Mouse (Mus musculus): ENCODE results near the gene Ubqln4. TPM values are rescaled to one million over a fixed set of nuclear protein-coding genes. Genes with fewer than 3 reads are reported as not detected.

Gene Ubqln4
- polyA plus RNA-seq, 2 experiments, result 17.9 to 22.7 TPM

DNA sequence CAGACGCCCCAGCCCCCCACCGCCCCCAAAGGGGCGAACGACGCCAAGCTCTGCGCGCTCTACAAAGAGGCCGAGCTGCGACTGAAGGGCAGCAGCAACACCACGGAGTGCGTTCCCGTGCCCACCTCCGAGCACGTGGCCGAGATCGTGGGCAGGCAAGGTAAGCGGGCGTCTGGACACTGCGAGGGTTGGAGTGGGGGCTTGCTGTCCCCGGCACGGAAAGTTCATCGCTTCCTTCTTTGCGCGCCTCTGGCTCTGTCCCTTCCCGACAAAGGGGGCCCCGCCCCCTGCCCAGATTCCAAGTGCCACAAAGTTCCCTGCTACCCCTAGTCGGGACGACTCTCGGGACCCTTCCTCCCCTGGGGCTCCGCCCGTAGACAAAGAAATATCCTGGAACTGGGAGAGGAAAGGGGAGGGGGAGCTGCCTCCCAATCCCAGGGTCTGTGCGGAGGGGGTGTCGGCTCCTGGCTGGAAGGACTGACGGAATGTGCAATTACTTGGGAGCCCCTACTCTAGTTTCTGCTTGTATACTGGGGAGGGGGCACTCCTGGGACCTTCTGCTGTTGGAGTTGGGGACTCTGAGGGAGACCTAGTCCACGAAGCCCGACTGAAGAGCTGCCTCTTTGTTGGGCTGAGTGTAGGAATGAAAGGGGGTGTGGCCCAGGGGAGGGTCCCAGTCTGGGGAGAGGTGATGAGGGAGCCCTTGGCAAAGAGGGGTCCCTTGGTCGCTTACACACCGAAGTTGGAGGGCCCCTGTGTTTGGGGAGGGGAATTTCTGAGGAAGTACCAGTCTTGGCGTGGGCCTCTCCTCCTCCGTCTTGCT lies 20.7 kb upstream of the Ubqln4 start:
- no peak overlapping the region for H3K27ac ChIP-seq
- TF ChIP-seq CTCF (IDR thresholded peaks at IDR 0.05; ENCODE audit: low read depth) (no peak), EP300 (IDR thresholded peaks at IDR 0.05; ENCODE audit: low read depth) (no peak)
- peak overlapping the region; percentile 66 to 77 for H3K4me3 ChIP-seq (ENCODE audit: insufficient read depth in 1 of 2, low read depth in 2 of 2, low read length in 2 of 2)
- H3K9ac ChIP-seq (replicated peaks), result peak overlapping the region; percentile 64
- H3K27me3 ChIP-seq (ENCODE audit: control insufficient read depth, insufficient read depth, low read length), result peaks cover 6% of the 10 kb centered on the region
- H3K9me3 ChIP-seq (ENCODE audit: control insufficient read depth, low read length), result no peaks in the 10 kb centered on the region
- WGBS (ENCODE audit: insufficient replicate concordance), result 3% methylated on average over 39 of the region's 40 CpGs
- peak overlapping the region; percentile 99 for H3K4me2 ChIP-seq (ENCODE audit: low read depth)
- H3K36me3 ChIP-seq (replicated peaks; ENCODE audit: control insufficient read depth, insufficient read depth, low read depth), result no peaks in the 10 kb centered on the region
- H3K4me1 ChIP-seq (replicated peaks; ENCODE audit: control insufficient read depth in 2 of 2, insufficient read depth in 2 of 2, low read length in 1 of 2), result peaks cover 7 to 17% of the 10 kb centered on the region in 2 experiments
- no peak for ATAC-seq (ENCODE audit: insufficient read depth)
- no peak for DNase-seq (ENCODE audit: low read depth in 3 of 3, low spot score in 3 of 3)

DNA sequence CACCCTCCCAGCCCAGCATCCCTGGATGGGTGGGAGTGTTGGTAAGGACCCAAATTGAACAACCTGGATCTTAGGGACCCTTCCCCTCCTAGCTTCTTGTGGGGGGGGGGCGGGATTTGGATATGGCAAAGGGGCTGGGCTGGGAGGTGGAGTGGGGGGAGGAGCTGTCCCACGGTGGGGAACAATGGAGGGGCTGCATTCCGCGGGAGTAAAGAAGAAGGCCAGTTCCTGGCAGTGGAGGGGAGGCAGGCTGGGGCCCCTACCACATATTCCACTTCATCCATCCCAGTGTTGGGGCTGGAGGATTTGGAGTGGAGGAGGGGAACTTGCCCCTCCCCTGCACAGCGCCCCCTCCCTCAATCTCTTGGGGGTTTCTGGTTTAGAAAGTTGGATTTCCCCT lies 19.9 kb upstream of the Ubqln4 start:
- ATAC-seq (ENCODE audit: insufficient read depth), result no peak
- H3K4me3 ChIP-seq (ENCODE audit: insufficient read depth in 1 of 2, low read depth in 2 of 2, low read length in 2 of 2), result peak overlapping the region in 1 of 2 experiments; percentile 66; a peak in 2 of 4 replicates
- H3K4me1 ChIP-seq (replicated peaks; ENCODE audit: control insufficient read depth in 2 of 2, insufficient read depth in 2 of 2, low read length in 1 of 2), result peaks cover 7 to 17% of the 10 kb centered on the region in 2 experiments
- H3K9me3 ChIP-seq (ENCODE audit: control insufficient read depth, low read length), result no peaks in the 10 kb centered on the region
- WGBS (ENCODE audit: insufficient replicate concordance), result 12% methylated on average over 5 of the region's 5 CpGs
- no peak overlapping the region for H3K9ac ChIP-seq (replicated peaks)
- no peak overlapping the region for H3K27ac ChIP-seq
- peak overlapping the region; percentile 99 for H3K4me2 ChIP-seq (ENCODE audit: low read depth)
- H3K27me3 ChIP-seq (ENCODE audit: control insufficient read depth, insufficient read depth, low read length), result peaks cover 6% of the 10 kb centered on the region
- no peak for DNase-seq (ENCODE audit: low read depth in 3 of 3, low spot score in 3 of 3)
- no peaks in the 10 kb centered on the region for H3K36me3 ChIP-seq (replicated peaks; ENCODE audit: control insufficient read depth, insufficient read depth, low read depth)
- TF ChIP-seq EP300 (IDR thresholded peaks at IDR 0.05; ENCODE audit: low read depth) (no peak), CTCF (IDR thresholded peaks at IDR 0.05; ENCODE audit: low read depth) (no peak)

DNA sequence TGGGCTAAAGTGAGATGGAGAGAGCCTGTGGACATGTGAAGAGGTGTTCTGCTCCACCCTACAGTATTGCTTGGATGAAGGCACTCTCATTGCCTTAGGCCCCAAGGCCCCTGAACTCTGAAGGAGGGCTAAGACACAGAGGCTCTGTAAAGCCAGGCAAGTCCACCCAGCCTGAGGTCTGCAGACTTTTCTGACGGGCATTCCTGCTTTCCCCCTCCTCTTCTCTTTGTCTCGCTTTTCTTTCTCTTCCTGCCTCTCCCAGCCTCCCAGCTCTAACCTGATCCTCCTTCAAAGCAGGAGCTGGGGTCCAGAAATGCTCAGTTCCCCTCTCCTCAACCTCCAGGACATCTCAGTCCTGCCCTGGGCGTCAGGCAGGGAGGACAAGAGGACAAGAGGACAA lies 18.6 kb upstream of the Ubqln4 start:
- 47% methylated on average over 3 of the region's 3 CpGs for WGBS (ENCODE audit: insufficient replicate concordance)
- no peak overlapping the region for H3K4me3 ChIP-seq (ENCODE audit: insufficient read depth in 1 of 2, low read depth in 2 of 2, low read length in 2 of 2)

DNA sequence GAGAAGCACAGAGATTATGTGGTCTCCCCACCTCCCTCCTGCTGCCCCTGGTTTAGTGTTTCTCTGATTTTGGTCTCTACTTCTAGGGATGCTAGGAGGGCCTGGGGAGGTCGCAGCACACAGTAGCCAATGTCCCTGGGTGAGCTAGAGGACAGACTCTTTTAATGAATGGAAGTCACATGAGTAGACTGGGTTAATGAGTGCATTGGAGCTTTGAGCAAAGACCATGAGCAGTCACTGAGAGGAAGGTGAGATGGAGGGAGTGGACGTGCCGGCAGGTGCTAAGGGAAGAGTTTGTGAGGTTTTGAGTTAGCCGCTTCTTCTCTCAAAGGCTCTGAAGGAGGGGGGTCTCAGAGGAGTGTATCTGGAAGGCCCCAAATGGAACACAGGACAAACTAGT lies 18.0 kb upstream of the Ubqln4 start:
- no peak for DNase-seq (ENCODE audit: low read depth in 3 of 3, low spot score in 3 of 3)
- peak overlapping the region; percentile 91 for H3K4me2 ChIP-seq (ENCODE audit: low read depth)
- ATAC-seq (ENCODE audit: insufficient read depth), result no peak
- no peaks in the 10 kb centered on the region for H3K36me3 ChIP-seq (replicated peaks; ENCODE audit: control insufficient read depth, insufficient read depth, low read depth)
- H3K9ac ChIP-seq (replicated peaks), result peak overlapping the region; percentile 63; the same call in 1 of the 2 replicates
- no peak overlapping the region for H3K27ac ChIP-seq
- H3K4me1 ChIP-seq (replicated peaks; ENCODE audit: control insufficient read depth in 2 of 2, insufficient read depth in 2 of 2, low read length in 1 of 2), result peaks cover 7 to 11% of the 10 kb centered on the region in 2 experiments
- TF ChIP-seq EP300 (IDR thresholded peaks at IDR 0.05; ENCODE audit: low read depth) (no peak), CTCF (IDR thresholded peaks at IDR 0.05; ENCODE audit: low read depth) (no peak)
- peaks cover 6% of the 10 kb centered on the region for H3K27me3 ChIP-seq (ENCODE audit: control insufficient read depth, insufficient read depth, low read length)
- 88% methylated on average over 4 of the region's 4 CpGs for WGBS (ENCODE audit: insufficient replicate concordance)
- H3K4me3 ChIP-seq (ENCODE audit: insufficient read depth in 1 of 2, low read depth in 2 of 2, low read length in 2 of 2), result peak overlapping the region in 1 of 2 experiments; percentile 61; a peak in 1 of 4 replicates
- no peaks in the 10 kb centered on the region for H3K9me3 ChIP-seq (ENCODE audit: control insufficient read depth, low read length)

More for the DNA sequence above, 18.6 kb upstream of the Ubqln4 start:
- H3K36me3 ChIP-seq (replicated peaks; ENCODE audit: control insufficient read depth, insufficient read depth, low read depth), result no peaks in the 10 kb centered on the region
- no peaks in the 10 kb centered on the region for H3K9me3 ChIP-seq (ENCODE audit: control insufficient read depth, low read length)
- no peak overlapping the region for H3K4me2 ChIP-seq (ENCODE audit: low read depth)
- ATAC-seq (ENCODE audit: insufficient read depth) (no peak), DNase-seq (ENCODE audit: low read depth in 3 of 3, low spot score in 3 of 3) (no peak)
- TF ChIP-seq EP300 (IDR thresholded peaks at IDR 0.05; ENCODE audit: low read depth) (no peak), CTCF (IDR thresholded peaks at IDR 0.05; ENCODE audit: low read depth) (no peak)
- peaks cover 7 to 11% of the 10 kb centered on the region in 2 experiments for H3K4me1 ChIP-seq (replicated peaks; ENCODE audit: control insufficient read depth in 2 of 2, insufficient read depth in 2 of 2, low read length in 1 of 2)
- no peak overlapping the region for H3K9ac ChIP-seq (replicated peaks)
- H3K27ac ChIP-seq, result no peak overlapping the region
- H3K27me3 ChIP-seq (ENCODE audit: control insufficient read depth, insufficient read depth, low read length), result peaks cover 6% of the 10 kb centered on the region

Measured in liver, embryonic 14.5 days (tissue).